9 mouse cellular contexts compared by ENCODE assay signal in the genomic region with DNA sequence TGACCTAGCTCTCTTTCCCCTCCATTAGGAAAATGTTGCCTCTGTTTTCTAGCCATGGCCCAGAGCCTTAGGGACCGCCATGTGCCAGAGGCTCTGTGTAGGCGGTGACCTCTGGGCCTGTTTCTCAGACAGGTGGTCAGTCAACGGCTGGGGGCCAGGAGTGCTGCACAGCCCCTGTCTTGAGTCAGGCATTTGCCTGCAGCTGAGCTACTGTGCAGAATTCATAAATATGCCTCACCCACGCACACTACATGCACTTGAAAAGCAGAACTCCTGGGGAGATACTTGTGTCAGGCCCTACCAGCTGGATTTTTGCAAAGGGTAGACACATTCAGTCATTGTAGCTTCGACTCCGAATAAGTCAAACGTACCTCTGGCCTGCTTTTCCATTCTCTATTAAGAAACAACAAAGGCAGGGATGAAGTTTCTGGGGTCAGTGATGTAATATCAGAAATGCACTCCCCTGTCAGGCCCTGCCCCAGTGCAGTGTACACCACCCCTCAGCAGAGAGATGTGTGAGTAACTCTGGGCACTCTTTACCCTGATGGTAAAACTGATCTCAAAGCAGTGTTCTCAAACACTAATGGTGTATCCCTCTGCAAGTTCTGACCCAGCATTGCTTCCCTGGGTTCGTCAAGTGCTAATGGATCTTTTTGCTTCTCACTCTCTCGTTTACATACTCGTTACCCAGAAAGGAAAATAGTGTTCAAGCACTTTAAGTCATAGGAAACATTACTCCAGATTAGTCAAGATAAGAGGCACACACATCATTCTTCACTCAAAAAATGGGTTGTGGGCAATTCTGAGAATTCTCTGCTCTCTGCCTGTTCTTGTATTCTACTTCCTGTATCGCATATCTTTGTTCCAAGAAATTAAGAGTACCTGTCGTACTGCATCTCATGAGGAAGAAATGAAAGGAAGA.
A peak's percentile ranks its signal among the peaks of the same experiment; 100 is the strongest.
DNase-seq lines count a peak whose midpoint lies in the region; ATAC-seq and TF ChIP-seq lines count a peak whose summit lies in the region.
"Had no signal": no experiment of that assay in that cellular context is flagged by ENCODE, and none has a peak within 500 bp of the region (broad histone marks: within the 10 kb centered on the region; RNA-seq: fewer than 3 reads in every experiment).

No protein-coding gene starts in this region.

- no peaks in the 10 kb centered on the region for H3K36me3 ChIP-seq in spleen, adult 2 months (ENCODE audit: control insufficient read depth, insufficient read depth, low read length)

- H3K4me3 ChIP-seq in spleen, adult 2 months (ENCODE audit: extremely low read depth, insufficient read depth, insufficient read length) = peak overlapping the region; percentile 41

- ATAC-seq in erythroid progenitor cell, adult 5-6 weeks (replicated peaks; ENCODE audit: low FRiP score, poor library complexity, severe bottlenecking) = no peak
- ATAC-seq in cerebellum, adult (ENCODE audit: insufficient number of reproducible peaks, low FRiP score, low TSS enrichment) = no peak

- no peaks in the 10 kb centered on the region for H3K27me3 ChIP-seq in spleen, adult 2 months (ENCODE audit: control insufficient read depth, insufficient read depth, low read length)

- intact Hi-C loops in heart, postnatal 10 days (cut with DNase I) = loop anchor here (10.0 kb wide), 1 partner anchor 198 kb away; no protein-coding TSS in a partner anchor

- peaks cover 11% of the 10 kb centered on the region; the same call in 1 of the 2 replicates for H3K4me1 ChIP-seq in spleen, adult 2 months (ENCODE audit: control insufficient read depth, insufficient read depth, insufficient read length)

- 25% methylated on average over 12 of the region's 12 CpGs for WGBS in spleen, adult 2 months

- H3K27ac ChIP-seq in spleen, adult 2 months (ENCODE audit: insufficient read depth, low read length) = peak overlapping the region; percentile 73
- H3K27ac ChIP-seq: liver, embryonic 14.5 days had no signal

- no peak for TF ChIP-seq CTCF in spleen, adult 2 months (IDR thresholded peaks at IDR 0.05; ENCODE audit: extremely low read depth, insufficient read depth, insufficient read length, insufficient replicate concordance)

- peak; percentile 49 for DNase-seq in adrenal gland, adult 2 months
- DNase-seq in adrenal gland, postnatal 4 days (ENCODE audit: low spot score in 2 of 2) = no peak
- peak; percentile 2 to 18 for DNase-seq in spleen, adult 2 months (ENCODE audit: low read depth in 1 of 2, low spot score in 2 of 2)
- no peak for DNase-seq in spleen, postnatal 4 days (ENCODE audit: low spot score in 2 of 2)
- peak; percentile 44 to 56 for DNase-seq in heart, postnatal 10 days
- peak; percentile 21 for DNase-seq in skeletal muscle tissue, adult 2 months (ENCODE audit: low read depth, low spot score)

- no peak for TF ChIP-seq POLR2A in spleen, adult 2 months (IDR thresholded peaks at IDR 0.05; ENCODE audit: low read depth, low read length)

Comparison
In these comparisons a context has a peak if more than half of its experiments do, and no peak if none do; other contexts are left out.
1. DNase-seq: peak in adrenal gland, adult 2 months (single experiment), spleen, adult 2 months (2 of 2), heart, postnatal 10 days (2 of 2) and skeletal muscle tissue, adult 2 months (single experiment); none in adrenal gland, postnatal 4 days (0 of 2) and spleen, postnatal 4 days (0 of 2).